Mouse (Mus musculus): ENCODE measurements around the gene Lmo2.

DNA sequence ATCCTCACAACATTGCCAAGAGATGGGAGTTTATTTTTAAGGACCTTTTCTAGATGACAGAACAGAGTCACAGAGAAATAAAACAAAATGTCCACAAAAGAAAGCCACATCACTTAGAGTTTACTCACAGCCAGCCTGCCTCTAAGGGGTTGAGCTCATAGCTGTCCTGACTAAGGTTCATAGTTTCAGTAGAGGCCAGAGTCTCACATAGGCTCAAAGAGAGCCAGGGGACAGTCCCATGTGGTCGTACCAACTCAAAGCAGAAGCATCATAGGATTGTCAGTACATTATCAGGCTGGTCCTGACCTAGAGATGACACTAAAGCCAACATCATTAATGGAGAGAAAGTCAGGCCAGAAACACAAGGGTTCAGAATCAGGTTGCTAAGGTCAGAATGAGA lies 19.2 kb upstream of the Lmo2 start:
- TF ChIP-seq CTCF (IDR thresholded peaks at IDR 0.05) = no peak
- no peak for TF ChIP-seq EP300 (IDR thresholded peaks at IDR 0.05; ENCODE audit: insufficient read depth, low read depth, low read length)

Data from heart, adult 2 months (tissue).